Mouse (Mus musculus): ENCODE measurements around the gene Nol4l. TPM values are rescaled to one million over a fixed set of nuclear protein-coding genes. Genes with fewer than 3 reads are reported as not detected.

Gene Nol4l
- total and polyA plus RNA-seq, 3 experiments = 4.4 to 7.1 TPM; not detected in 1

DNA sequence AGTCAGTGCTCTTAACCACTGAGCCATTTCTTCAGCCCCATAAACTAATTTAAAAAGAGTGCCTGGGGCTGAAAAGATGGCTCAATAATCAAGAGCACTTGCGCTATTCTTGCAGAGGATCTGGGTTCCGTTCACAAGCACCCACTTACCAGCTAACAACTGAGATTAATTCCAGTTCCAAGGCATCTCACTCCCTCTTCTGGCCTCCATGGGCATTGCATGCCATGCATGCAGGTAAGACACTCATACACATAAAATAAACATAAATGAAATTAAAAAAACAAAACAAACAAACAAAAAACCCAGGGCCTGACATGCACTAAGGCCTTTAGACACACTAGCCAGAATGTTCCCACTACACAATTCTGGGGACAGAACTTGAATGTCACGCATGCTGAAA lies 34.6 kb upstream of the Nol4l start:
- Histone ChIP-seq H3K27ac (ENCODE audit: control insufficient read depth, low read depth, low read length) (no peak overlapping the region), H3K79me2 (ENCODE audit: control insufficient read depth, insufficient read depth, low read length, poor library complexity) (no peaks in the 10 kb centered on the region), H3K9ac (ENCODE audit: control insufficient read depth, low read depth, low read length, poor library complexity, severe bottlenecking) (no peak overlapping the region), H3K27me3 (ENCODE audit: control insufficient read depth in 1 of 2, insufficient read depth in 2 of 2, low read length in 2 of 2) (no peaks in the 10 kb centered on the region), H3K36me3 (ENCODE audit: control insufficient read depth in 1 of 2, insufficient read depth in 2 of 2, low read length in 2 of 2) (peaks cover 0 to 24% of the 10 kb centered on the region in 2 experiments; a peak in 2 of 4 replicates), H3K4me1 (ENCODE audit: control insufficient read depth in 1 of 2, insufficient read depth in 2 of 2, low read length in 2 of 2) (peaks cover 20 to 46% of the 10 kb centered on the region in 2 experiments), H3K4me3 (ENCODE audit: control insufficient read depth in 1 of 2, insufficient read depth in 1 of 2, low read depth in 2 of 2, low read length in 2 of 2) (no peak overlapping the region), H3K9me3 (replicated peaks; ENCODE audit: insufficient read depth, low read length) (no peaks in the 10 kb centered on the region)
- DNase-seq (ENCODE audit: low read depth, low spot score) = peak; percentile 53
- TF ChIP-seq ZKSCAN1 (IDR thresholded peaks at IDR 0.05; ENCODE audit: low read depth, low read length) = no peak
- TF ChIP-seq RAD21 (IDR thresholded peaks at IDR 0.05; ENCODE audit: low read depth, low read length) = peak; percentile 45
- no peak for TF ChIP-seq ZMIZ1 (IDR thresholded peaks at IDR 0.05; ENCODE audit: low read depth, low read length)
- TF ChIP-seq POLR2AphosphoS2 (IDR thresholded peaks at IDR 0.05; ENCODE audit: low read length) = no peak
- no peak for TF ChIP-seq KAT2A (conservative IDR thresholded peaks at IDR 0.05; ENCODE audit: low read depth, low read length)
- no peak for TF ChIP-seq CHD1 (IDR thresholded peaks at IDR 0.05; ENCODE audit: low read depth, low read length)
- TF ChIP-seq TAL1 (IDR thresholded peaks at IDR 0.05; ENCODE audit: low read length) = no peak
- TF ChIP-seq NELFE (IDR thresholded peaks at IDR 0.05; ENCODE audit: low read depth, low read length) = no peak
- TF ChIP-seq USF2 (IDR thresholded peaks at IDR 0.05; ENCODE audit: borderline replicate concordance in 1 of 2, insufficient read depth in 1 of 2, low read depth in 1 of 2, low read length in 2 of 2) = no peak
- no peak for TF ChIP-seq ZNF384 (IDR thresholded peaks at IDR 0.05; ENCODE audit: low read depth, low read length)
- no peak for TF ChIP-seq GABPA (IDR thresholded peaks at IDR 0.05; ENCODE audit: low read depth, low read length)
- TF ChIP-seq MEF2A (IDR thresholded peaks at IDR 0.05; ENCODE audit: extremely low read depth, insufficient replicate concordance, low read depth, low read length, poor library complexity, severe bottlenecking) = no peak
- TF ChIP-seq CTCF (IDR thresholded peaks at IDR 0.05 in 2 of 3, conservative IDR thresholded peaks at IDR 0.05 in 1 of 3; ENCODE audit: control insufficient read depth in 1 of 3, insufficient read depth in 1 of 3, low read depth in 2 of 3, low read length in 3 of 3, poor library complexity in 1 of 3, severe bottlenecking in 1 of 3) = peak; percentile 29 to 51 (median 45)
- TF ChIP-seq ZC3H11A (IDR thresholded peaks at IDR 0.05; ENCODE audit: low read depth, low read length) = peak; percentile 48; the same call in 1 of the 2 replicates
- TF ChIP-seq MAFK (IDR thresholded peaks at IDR 0.05; ENCODE audit: borderline replicate concordance, low read depth, low read length) = no peak
- peak; percentile 55 for TF ChIP-seq SMC3 (IDR thresholded peaks at IDR 0.05; ENCODE audit: low read depth, low read length)
- TF ChIP-seq TCF12 (IDR thresholded peaks at IDR 0.05; ENCODE audit: low read depth, low read length) = no peak
- no peak for TF ChIP-seq E2F4 (IDR thresholded peaks at IDR 0.05; ENCODE audit: borderline replicate concordance, low read depth, low read length)
- no peak for TF ChIP-seq POLR2AphosphoS5 (IDR thresholded peaks at IDR 0.05; ENCODE audit: borderline replicate concordance, low read depth, low read length)

DNA sequence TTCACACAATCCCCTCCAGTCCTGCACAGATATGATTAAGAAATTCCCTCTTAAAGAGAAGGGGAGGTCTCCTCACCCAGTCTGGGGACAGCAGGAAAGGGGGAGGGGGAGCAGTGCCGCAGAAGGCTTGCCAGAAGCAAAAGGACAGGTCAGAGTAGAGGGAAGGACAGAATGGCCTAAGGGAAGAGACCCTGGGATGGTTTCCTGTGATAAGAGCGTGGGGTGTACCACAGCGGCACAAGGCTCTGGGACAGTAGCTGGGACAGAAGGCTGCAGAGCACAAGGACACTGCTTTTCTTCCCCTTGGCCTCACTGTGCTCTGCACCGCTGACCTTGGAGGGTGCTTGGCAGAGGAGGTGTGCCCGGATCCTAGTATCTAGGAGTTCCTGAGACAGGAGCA lies 31.8 kb upstream of the Nol4l start:
- Histone ChIP-seq H3K27ac (ENCODE audit: control insufficient read depth, low read depth, low read length) (peak overlapping the region; percentile 59), H3K27me3 (ENCODE audit: control insufficient read depth in 1 of 2, insufficient read depth in 2 of 2, low read length in 2 of 2) (no peaks in the 10 kb centered on the region), H3K4me3 (ENCODE audit: control insufficient read depth in 1 of 2, insufficient read depth in 1 of 2, low read depth in 2 of 2, low read length in 2 of 2) (peak overlapping the region; percentile 19 to 53; a peak in 3 of 4 replicates), H3K79me2 (ENCODE audit: control insufficient read depth, insufficient read depth, low read length, poor library complexity) (no peaks in the 10 kb centered on the region), H3K36me3 (ENCODE audit: control insufficient read depth in 1 of 2, insufficient read depth in 2 of 2, low read length in 2 of 2) (peaks cover 0 to 32% of the 10 kb centered on the region in 2 experiments; a peak in 2 of 4 replicates), H3K9me3 (replicated peaks; ENCODE audit: insufficient read depth, low read length) (no peaks in the 10 kb centered on the region), H3K9ac (ENCODE audit: control insufficient read depth, low read depth, low read length, poor library complexity, severe bottlenecking) (peak overlapping the region; percentile 57), H3K4me1 (ENCODE audit: control insufficient read depth in 1 of 2, insufficient read depth in 2 of 2, low read length in 2 of 2) (peaks cover 19 to 51% of the 10 kb centered on the region in 2 experiments)
- DNase-seq (ENCODE audit: low read depth, low spot score) = peak; percentile 44
- TF ChIP-seq GABPA (IDR thresholded peaks at IDR 0.05; ENCODE audit: low read depth, low read length) (no peak), RAD21 (IDR thresholded peaks at IDR 0.05; ENCODE audit: low read depth, low read length) (no peak), EP300 (IDR thresholded peaks at IDR 0.05; ENCODE audit: low read depth in 1 of 2, low read length in 2 of 2) (0 out of 4 replicates have a peak, but pooled peaks of 1 of the 2 experiments have one; percentile 36), SMC3 (IDR thresholded peaks at IDR 0.05; ENCODE audit: low read depth, low read length) (no peak), MAZ (IDR thresholded peaks at IDR 0.05; ENCODE audit: low read depth, low read length) (peak; percentile 21; the same call in 1 of the 2 replicates), NELFE (IDR thresholded peaks at IDR 0.05; ENCODE audit: low read depth, low read length) (no peak), USF2 (IDR thresholded peaks at IDR 0.05; ENCODE audit: borderline replicate concordance in 1 of 2, insufficient read depth in 1 of 2, low read depth in 1 of 2, low read length in 2 of 2) (no peak), TCF12 (IDR thresholded peaks at IDR 0.05; ENCODE audit: low read depth, low read length) (peak; percentile 30; the same call in 1 of the 2 replicates), UBTF (IDR thresholded peaks at IDR 0.05; ENCODE audit: borderline replicate concordance, insufficient read depth, low read depth, low read length) (no peak), MAX (IDR thresholded peaks at IDR 0.05; ENCODE audit: low read length) (peak; percentile 33; the same call in 1 of the 2 replicates), NRF1 (IDR thresholded peaks at IDR 0.05; ENCODE audit: insufficient read depth, low read depth, low read length, poor library complexity, severe bottlenecking) (no peak), MXI1 (IDR thresholded peaks at IDR 0.05; ENCODE audit: low read depth, low read length) (no peak), E2F4 (IDR thresholded peaks at IDR 0.05; ENCODE audit: borderline replicate concordance, low read depth, low read length) (no peak), USF1 (IDR thresholded peaks at IDR 0.05; ENCODE audit: low read depth, low read length) (no peak), CHD1 (IDR thresholded peaks at IDR 0.05; ENCODE audit: low read depth, low read length) (no peak), POLR2AphosphoS2 (IDR thresholded peaks at IDR 0.05; ENCODE audit: low read length) (no peak), ZC3H11A (IDR thresholded peaks at IDR 0.05; ENCODE audit: low read depth, low read length) (no peak), CTCF (IDR thresholded peaks at IDR 0.05 in 2 of 3, conservative IDR thresholded peaks at IDR 0.05 in 1 of 3; ENCODE audit: control insufficient read depth in 1 of 3, insufficient read depth in 1 of 3, low read depth in 2 of 3, low read length in 3 of 3, poor library complexity in 1 of 3, severe bottlenecking in 1 of 3) (no peak), MYC (IDR thresholded peaks at IDR 0.05; ENCODE audit: low read depth, low read length) (0 out of 2 replicates have a peak, but pooled peaks have one; percentile 8)

All from MEL (cell line).